Mouse (Mus musculus) CH12.LX (cell line): ENCODE measurements around the gene Olfr12. TPM values are rescaled to one million over a fixed set of nuclear protein-coding genes. Genes with fewer than 3 reads are reported as not detected.

ENCODE experiments used
- DNase-seq: peaks from one replicate; pipeline ENCODE4 v3.0.0-alpha.2; 2013; ENCODE audit errors: extremely low read depth
- H3K27ac ChIP-seq: 2 replicates; pipeline ENCODE4 v1.5.1; 2012; ENCODE audit warnings: low read depth, mild to moderate bottlenecking, control low read depth, moderate library complexity; ENCODE audit not compliant: insufficient read depth
- H3K27me3 ChIP-seq: replicated peaks from 2 replicates; pipeline ENCODE3; 2012; ENCODE audit warnings: inconsistent platforms
- H3K36me3 ChIP-seq, 2 experiments: replicated peaks in 1 of 2; 2 replicates each; pipeline versions ENCODE3 to v1.6.1; 2012; ENCODE audit warnings: inconsistent platforms in 1 of 2, low read length in 1 of 2, mild to moderate bottlenecking in 1 of 2, mixed read lengths in 1 of 2, moderate library complexity in 1 of 2; ENCODE audit not compliant: control insufficient read depth in 1 of 2, insufficient read depth in 1 of 2
- H3K4me1 ChIP-seq, 2 experiments: 2 replicates each; pipeline ENCODE4 v1.6.1; 2012; ENCODE audit warnings: inconsistent platforms in 1 of 2, moderate library complexity in 1 of 2; ENCODE audit not compliant: insufficient read depth in 2 of 2, control insufficient read depth in 1 of 2
- H3K4me2 ChIP-seq: 2 replicates; pipeline ENCODE4 v1.6.1; 2012; ENCODE audit warnings: low read depth, mild to moderate bottlenecking, control low read depth; ENCODE audit not compliant: poor library complexity, insufficient read depth, severe bottlenecking
- H3K4me3 ChIP-seq, 3 experiments: fragments of 150-350 bp in 1 of 3; sonication (generic) in 1 of 3; replicated peaks in 1 of 3; 2 replicates each; pipeline versions ENCODE3 to v1.5.1; 2011 to 2012; ENCODE audit warnings: low read depth in 2 of 3, low read length in 2 of 3, mild to moderate bottlenecking in 2 of 3, moderate library complexity in 2 of 3, control low read depth in 1 of 3, improper control_type of control experiment in 1 of 3, inconsistent platforms in 1 of 3, mixed read lengths in 1 of 3; ENCODE audit not compliant: poor library complexity in 1 of 3
- H3K79me2 ChIP-seq: replicated peaks from 2 replicates; pipeline ENCODE4 v1.6.1; 2012; ENCODE audit warnings: mild to moderate bottlenecking, moderate library complexity; ENCODE audit not compliant: control insufficient read depth, poor library complexity, insufficient read depth, severe bottlenecking; ENCODE audit errors: extremely low read depth
- H3K9ac ChIP-seq: 2 replicates; pipeline ENCODE4 v1.6.1; 2012; ENCODE audit warnings: low read depth, mild to moderate bottlenecking, control low read depth, moderate library complexity; ENCODE audit not compliant: insufficient read depth
- H3K9me3 ChIP-seq: replicated peaks from 2 replicates; pipeline ENCODE3; 2012; ENCODE audit warnings: low read length, inconsistent platforms, mixed read lengths
- CHD1 ChIP-seq: IDR thresholded peaks from 2 replicates; pipeline ENCODE4 v1.6.1; 2012; ENCODE audit warnings: low read depth, low read length, improper control_type of control experiment, inconsistent platforms
- E2F4 ChIP-seq: IDR thresholded peaks from 2 replicates; pipeline ENCODE4 v1.6.1; 2011; ENCODE audit warnings: low read depth, low read length, improper control_type of control experiment; ENCODE audit not compliant: insufficient replicate concordance
- ELF1 ChIP-seq: IDR thresholded peaks from 2 replicates; pipeline ENCODE4 v1.6.1; 2014; ENCODE audit warnings: low read depth, mild to moderate bottlenecking, inconsistent platforms, low read length, improper control_type of control experiment
- EP300 ChIP-seq: IDR thresholded peaks from 2 replicates; pipeline ENCODE4 v1.6.1; 2011; ENCODE audit warnings: low read length, improper control_type of control experiment
- HCFC1 ChIP-seq: IDR thresholded peaks from 2 replicates; pipeline ENCODE4 v1.6.1; 2012; ENCODE audit warnings: low read depth, mild to moderate bottlenecking, inconsistent platforms, low read length, improper control_type of control experiment
- IRF4 ChIP-seq: IDR thresholded peaks from 2 replicates; pipeline ENCODE4 v1.6.1; 2014; ENCODE audit warnings: low read depth, mild to moderate bottlenecking, inconsistent platforms, low read length, improper control_type of control experiment
- JUND ChIP-seq: conservative IDR thresholded peaks from 2 replicates; pipeline ENCODE4 v1.6.1; 2011; ENCODE audit warnings: low read depth, low read length, improper control_type of control experiment
- KAT2A ChIP-seq: IDR thresholded peaks from 2 replicates; pipeline ENCODE4 v1.6.1; 2012; ENCODE audit warnings: low read length, improper control_type of control experiment, inconsistent platforms; ENCODE audit not compliant: insufficient replicate concordance
- MAFK ChIP-seq: IDR thresholded peaks from 2 replicates; pipeline ENCODE4 v1.6.1; 2011; ENCODE audit warnings: low read length, improper control_type of control experiment; ENCODE audit not compliant: insufficient replicate concordance
- MEF2A ChIP-seq: IDR thresholded peaks from 2 replicates; pipeline ENCODE4 v1.6.1; 2014; ENCODE audit warnings: low read depth, mild to moderate bottlenecking, inconsistent platforms, low read length, improper control_type of control experiment, borderline replicate concordance
- MYC ChIP-seq: IDR thresholded peaks from 2 replicates; pipeline ENCODE4 v1.6.1; 2011; ENCODE audit warnings: low read depth, mild to moderate bottlenecking, improper control_type of control experiment, low read length
- NRF1 ChIP-seq: IDR thresholded peaks from 2 replicates; pipeline ENCODE4 v1.6.1; 2014; ENCODE audit warnings: low read depth, mild to moderate bottlenecking, inconsistent platforms, low read length, improper control_type of control experiment, moderate library complexity
- SMC3 ChIP-seq: IDR thresholded peaks from 2 replicates; pipeline ENCODE4 v1.6.1; 2011; ENCODE audit warnings: low read depth, low read length, improper control_type of control experiment
- TCF12 ChIP-seq: IDR thresholded peaks from 2 replicates; pipeline ENCODE4 v1.6.1; 2014; ENCODE audit warnings: low read depth, mild to moderate bottlenecking, inconsistent platforms, low read length, improper control_type of control experiment
- UBTF ChIP-seq: IDR thresholded peaks from 2 replicates; pipeline ENCODE4 v1.6.1; 2012; ENCODE audit warnings: low read depth, mild to moderate bottlenecking, inconsistent platforms, low read length, improper control_type of control experiment, moderate library complexity
- dilution Hi-C: fragments of 300-500 bp; cut with MboI; formaldehyde crosslinking; loops from 2 replicates; pipeline ENCODE4 v1.14.3; 2020; ENCODE audit warnings: low sequenced_read_pairs; ENCODE audit not compliant: extremely low pct_unique_long_range_greater_than_20kb, extremely low pct_ligation_motif_present
- in situ Hi-C: fragments of 300-500 bp; cut with MboI; formaldehyde crosslinking; loops from 3 replicates; pipeline ENCODE4 v1.14.3; 2019; ENCODE audit warnings: low sequenced_read_pairs, low pct_ligation_motif_present, low pct_unique_long_range_greater_than_20kb, mixed read lengths
- polyA plus RNA-seq: library from polyadenylated mRNA; unstranded; fragments of >175 nt; gene quantifications from 2 replicates; pipeline ENCODE4 v1.2.1, GENCODE M21; 2012; ENCODE audit warnings: low read depth; ENCODE audit not compliant: insufficient read length
- total RNA-seq, 2 experiments: library from RNA; depleted of rRNA; stranded (reverse); fragments of 300-350 nt in 1 of 2; fragments of >200 nt in 1 of 2; gene quantifications; 2 replicates each; pipeline ENCODE4 v1.2.3; 2012 to 2014

Gene Olfr12
- total and polyA plus RNA-seq, 3 experiments = 0.08 TPM; not detected in 2

DNA sequence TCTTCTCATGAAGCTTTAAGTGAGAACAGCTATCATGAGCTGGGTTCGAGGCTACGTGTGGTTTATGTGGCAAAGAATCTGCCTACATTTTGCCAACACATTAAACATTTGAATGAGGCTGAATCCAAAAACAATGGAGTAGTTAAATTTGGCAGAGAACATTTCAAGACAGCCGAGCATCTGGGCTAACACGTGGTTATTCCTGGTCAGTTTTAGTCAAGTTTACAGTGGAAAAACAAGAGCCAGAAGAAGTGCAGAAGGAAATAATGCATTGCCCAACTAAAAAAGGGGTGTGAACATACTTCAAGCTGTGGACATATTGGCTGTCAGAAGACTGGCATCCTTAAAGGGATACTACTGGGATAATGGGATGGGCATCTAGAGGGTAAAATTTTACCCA lies 53.7 kb downstream of the Olfr12 start:
- dilution Hi-C loops (no loop called here), in situ Hi-C loops (no loop called here)
- no peak for TF ChIP-seq SMC3
- TF ChIP-seq UBTF = no peak
- no peak for TF ChIP-seq CHD1
- no peak for TF ChIP-seq E2F4
- no peak for TF ChIP-seq NRF1
- no peak for TF ChIP-seq KAT2A
- TF ChIP-seq HCFC1 = no peak
- TF ChIP-seq TCF12 = no peak
- TF ChIP-seq EP300 = no peak
- TF ChIP-seq MYC = no peak
- no peak for TF ChIP-seq IRF4
- no peak for TF ChIP-seq MEF2A
- no peak for TF ChIP-seq JUND
- no peak for TF ChIP-seq MAFK
- no peak for TF ChIP-seq ELF1
- Histone ChIP-seq H3K27me3 (peaks cover 100% of the 10 kb centered on the region), H3K9ac (no peak overlapping the region), H3K4me1 (no peaks in the 10 kb centered on the region), H3K79me2 (no peaks in the 10 kb centered on the region), H3K4me2 (no peak overlapping the region), H3K36me3 (no peaks in the 10 kb centered on the region), H3K9me3 (no peaks in the 10 kb centered on the region), H3K27ac (no peak overlapping the region), H3K4me3 (no peak overlapping the region)
- no peak for DNase-seq

Other genes starting within 250 kb of the Olfr12 start
- 103 and 111 TPM in 2 replicates for gene Ndufa10, start 143.9 kb upstream of the Olfr12 start, total RNA-seq (2012; rRNA removed)
- gene Ndufa10, start 143.9 kb upstream of the Olfr12 start, total RNA-seq (2014; rRNA removed) = 139 and 142 TPM in 2 replicates
- 230 and 296 TPM in 2 replicates for gene Ndufa10, start 143.9 kb upstream of the Olfr12 start, polyA plus RNA-seq
- gene Olfr1416, start 132.7 kb upstream of the Olfr12 start, total RNA-seq (2012; rRNA removed) = not detected in 2 replicates
- gene Olfr1416, start 132.7 kb upstream of the Olfr12 start, total RNA-seq (2014; rRNA removed) = not detected in 2 replicates
- gene Olfr1416, start 132.7 kb upstream of the Olfr12 start, polyA plus RNA-seq = not detected in 2 replicates
- not detected in 2 replicates for gene Olfr1415, start 121.7 kb upstream of the Olfr12 start, total RNA-seq (2012; rRNA removed)
- gene Olfr1415, start 121.7 kb upstream of the Olfr12 start, total RNA-seq (2014; rRNA removed) = not detected in 2 replicates
- not detected in 2 replicates for gene Olfr1415, start 121.7 kb upstream of the Olfr12 start, polyA plus RNA-seq
- 0.25 TPM in 2 replicates for gene Olfr1414, start 99.1 kb upstream of the Olfr12 start, total RNA-seq (2012; rRNA removed)
- 0.20 TPM in 1 of 2 replicates, not detected in the other for gene Olfr1414, start 99.1 kb upstream of the Olfr12 start, total RNA-seq (2014; rRNA removed)
- not detected in 2 replicates for gene Olfr1414, start 99.1 kb upstream of the Olfr12 start, polyA plus RNA-seq
- gene Olfr1413, start 46.5 kb upstream of the Olfr12 start, total RNA-seq (2012; rRNA removed) = not detected in 2 replicates
- not detected in 2 replicates for gene Olfr1413, start 46.5 kb upstream of the Olfr12 start, total RNA-seq (2014; rRNA removed)
- not detected in 2 replicates for gene Olfr1413, start 46.5 kb upstream of the Olfr12 start, polyA plus RNA-seq
- gene Olfr1412, start 32.0 kb upstream of the Olfr12 start, total RNA-seq (2012; rRNA removed) = not detected in 2 replicates
- not detected in 2 replicates for gene Olfr1412, start 32.0 kb upstream of the Olfr12 start, total RNA-seq (2014; rRNA removed)
- gene Olfr1412, start 32.0 kb upstream of the Olfr12 start, polyA plus RNA-seq = not detected in 2 replicates
- not detected in 2 replicates for gene Olfr1411, start 23.4 kb upstream of the Olfr12 start, total RNA-seq (2012; rRNA removed)
- not detected in 2 replicates for gene Olfr1411, start 23.4 kb upstream of the Olfr12 start, total RNA-seq (2014; rRNA removed)
- gene Olfr1411, start 23.4 kb upstream of the Olfr12 start, polyA plus RNA-seq = not detected in 2 replicates
- 0.08 TPM in 2 replicates for gene Olfr1410, start 12.0 kb upstream of the Olfr12 start, total RNA-seq (2012; rRNA removed)
- not detected in 2 replicates for gene Olfr1410, start 12.0 kb upstream of the Olfr12 start, total RNA-seq (2014; rRNA removed)
- not detected in 2 replicates for gene Olfr1410, start 12.0 kb upstream of the Olfr12 start, polyA plus RNA-seq
- 209 and 220 TPM in 2 replicates for gene Cops9, start 24.2 kb downstream of the Olfr12 start, total RNA-seq (2012; rRNA removed)
- 169 and 185 TPM in 2 replicates for gene Cops9, start 24.2 kb downstream of the Olfr12 start, total RNA-seq (2014; rRNA removed)
- 168 and 182 TPM in 2 replicates for gene Cops9, start 24.2 kb downstream of the Olfr12 start, polyA plus RNA-seq
- gene Otos, start 31.1 kb downstream of the Olfr12 start, total RNA-seq (2012; rRNA removed) = not detected in 2 replicates
- not detected in 2 replicates for gene Otos, start 31.1 kb downstream of the Olfr12 start, total RNA-seq (2014; rRNA removed)
- 0.24 TPM in 1 of 2 replicates, not detected in the other for gene Otos, start 31.1 kb downstream of the Olfr12 start, polyA plus RNA-seq
- gene Gpc1, start 213.9 kb downstream of the Olfr12 start, total RNA-seq (2012; rRNA removed) = 0.55 and 0.59 TPM in 2 replicates
- 0.05 TPM in 1 of 2 replicates, not detected in the other for gene Gpc1, start 213.9 kb downstream of the Olfr12 start, total RNA-seq (2014; rRNA removed)
- 0.11 TPM in 1 of 2 replicates, not detected in the other for gene Gpc1, start 213.9 kb downstream of the Olfr12 start, polyA plus RNA-seq